Mouse (Mus musculus): ENCODE results near the gene Zfp949.
A peak's percentile ranks its signal among the peaks of the same experiment; 100 is the strongest.
"Not testable (repeated sequence)": the region's sequence is repeated elsewhere in the genome, so short reads cannot be mapped to it uniquely, and the experiment has no call there.

Gene Zfp949

GRCm38 (mm10) chr9:88542816-88543215, 5.0 kb upstream of the Zfp949 start:
- DNase-seq (ENCODE audit: low spot score): no peak

GRCm38 (mm10) chr9:88545534-88545933, 2.3 kb upstream of the Zfp949 start:
- DNase-seq (ENCODE audit: low spot score): no peak

GRCm38 (mm10) chr9:88546166-88546565, 1.7 kb upstream of the Zfp949 start:
- DNase-seq (ENCODE audit: low spot score): peak; percentile 77

- no peak for DNase-seq (ENCODE audit: low spot score)
Observed at GRCm38 (mm10) chr9:88546657-88547056, 1.2 kb upstream of the Zfp949 start.

- peak; percentile 56 for DNase-seq (ENCODE audit: low spot score)
Observed at GRCm38 (mm10) chr9:88547270-88547669, 550 bp upstream of the Zfp949 start.

GRCm38 (mm10) chr9:88548614-88548945, 760 bp downstream of the Zfp949 start:
- DNase-seq (ENCODE audit: low spot score): no peak

- DNase-seq (ENCODE audit: low spot score): no peak
Observed at GRCm38 (mm10) chr9:88553071-88553470, 5.3 kb downstream of the Zfp949 start.

GRCm38 (mm10) chr9:88558146-88558545, 10.3 kb downstream of the Zfp949 start:
- no peak for DNase-seq (ENCODE audit: low spot score)

GRCm38 (mm10) chr9:88561476-88561875, 13.7 kb downstream of the Zfp949 start:
- not testable (repeated sequence) for DNase-seq (ENCODE audit: low spot score)

- not testable (repeated sequence) for DNase-seq (ENCODE audit: low spot score)
Observed at GRCm38 (mm10) chr9:88570471-88570870, 22.7 kb downstream of the Zfp949 start.

GRCm38 (mm10) chr9:88580591-88580990, 32.8 kb downstream of the Zfp949 start, which contains the start of gene Trim43a:
Gene Trim43a (plus strand): TSS chr9:88580891.
- DNase-seq (ENCODE audit: low spot score): not testable (repeated sequence)

GRCm38 (mm10) chr9:88593708-88594107, 45.9 kb downstream of the Zfp949 start:
- DNase-seq (ENCODE audit: low spot score): not testable (repeated sequence)

- peak; percentile 83 for DNase-seq (ENCODE audit: low spot score)
Observed at GRCm38 (mm10) chr9:88599206-88600162, 51.7 kb downstream of the Zfp949 start.

Data from c-Kit-positive CD71-positive TER-119-positive erythroid progenitor cells, embryonic 14.5 days (primary cell).